Mouse (Mus musculus) liver, adult 2 months (tissue): ENCODE results near the gene Bmpr2.

Source experiments
- CTCF ChIP-seq: fragments of 200-500 bp; IDR thresholded peaks from 2 replicates; pipeline ENCODE4 v1.5.1; 2011; ENCODE audit warnings: low read depth, low read length, control low read depth
- POLR2A ChIP-seq: fragments of 200-500 bp; IDR thresholded peaks from 2 replicates; pipeline ENCODE4 v1.6.1; 2011; ENCODE audit warnings: low read length, control low read depth; ENCODE audit not compliant: insufficient read depth; ENCODE audit errors: extremely low read depth

- TF ChIP-seq CTCF (no peak), POLR2A (no peak)
Observed at GRCm38 (mm10) chr1:59766626-59767025, 3.4 kb downstream of the Bmpr2 start.
